Mouse (Mus musculus) frontal cortex, postnatal 10 days (tissue): ENCODE measurements at regions not wholly inside any gene's neighbourhood (a gene's known extent, or its start where the extent isn't known, plus 50 kb on each side); places are given as distances from the start of the nearest gene placed in this dataset.

Experiments
- DNase-seq, 2 experiments: peaks; one replicate each; pipeline ENCODE4 v3.0.0; 2022; ENCODE audit warnings: low spot score in 2 of 2, mixed read lengths in 1 of 2

DNA sequence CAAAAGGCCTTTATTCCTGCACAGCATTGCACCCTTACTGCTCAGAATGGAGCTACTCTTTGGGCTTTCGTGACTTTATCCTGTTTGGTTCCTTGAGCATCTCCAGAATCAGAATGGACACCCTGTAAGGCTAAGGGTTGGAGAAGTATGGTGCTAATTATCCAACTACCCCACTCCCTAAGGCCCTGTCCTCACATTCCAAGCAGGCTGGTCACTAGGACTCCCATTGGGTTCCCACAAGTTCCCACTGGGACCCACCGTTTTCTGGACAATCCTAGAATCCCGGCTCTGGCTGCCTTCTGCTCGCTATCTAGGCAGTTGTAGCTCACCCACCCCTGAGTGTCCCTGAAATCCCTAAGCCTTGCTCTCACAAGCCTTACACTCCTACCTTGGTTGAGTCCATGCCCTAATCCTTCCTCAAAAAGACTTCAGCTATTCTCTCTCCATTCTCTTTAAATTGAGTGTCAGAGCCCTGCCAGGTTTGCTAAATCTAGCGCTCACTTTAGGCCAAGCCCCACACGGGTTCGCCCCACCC, 146.1 kb downstream of the Efcab1 start:
- no peak for DNase-seq

DNA sequence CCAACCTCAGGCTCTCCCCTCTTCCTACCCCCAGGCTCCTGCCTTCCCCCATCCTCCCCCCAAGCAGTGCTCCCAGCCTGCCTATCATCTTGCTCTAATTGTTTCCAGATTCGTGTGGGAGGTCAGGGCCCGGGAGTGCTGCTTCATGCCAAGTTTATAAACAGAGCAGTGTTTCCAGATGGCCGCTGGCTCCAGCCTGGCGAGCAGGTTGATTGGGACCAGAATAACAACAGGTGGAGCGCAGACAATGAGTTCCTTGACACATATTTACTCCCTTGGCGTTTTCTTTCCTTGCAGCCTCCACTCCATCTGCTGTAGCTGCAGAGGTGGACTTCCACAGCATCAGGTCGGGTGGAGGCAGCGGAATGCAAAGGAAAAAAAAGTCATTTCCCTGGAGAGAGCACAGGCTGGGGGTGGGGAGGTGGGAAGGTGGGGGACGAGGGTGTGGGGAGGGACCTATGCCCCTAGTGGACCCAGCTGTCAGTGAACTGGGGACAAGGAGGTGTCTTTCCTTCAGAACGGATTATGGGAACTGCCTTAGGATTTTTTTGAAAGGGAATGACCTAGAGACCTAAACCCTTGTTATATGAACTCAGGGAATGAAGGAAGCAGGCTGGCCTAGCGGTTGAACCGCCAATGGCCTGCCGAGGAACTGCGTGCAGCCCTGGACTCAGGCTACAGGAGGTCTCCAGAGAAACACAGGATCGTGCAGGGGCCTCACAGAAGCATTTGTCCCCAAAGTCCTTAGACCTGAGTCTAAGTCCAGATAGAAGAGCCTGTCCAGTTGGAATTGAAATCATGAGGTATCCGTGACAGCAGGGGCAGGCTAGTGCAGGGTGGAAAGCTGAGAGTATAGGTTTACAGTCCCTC, 146.8 kb downstream of the Efcab1 start:
- DNase-seq = peak in 1 of 2 experiments; percentile 18

DNA sequence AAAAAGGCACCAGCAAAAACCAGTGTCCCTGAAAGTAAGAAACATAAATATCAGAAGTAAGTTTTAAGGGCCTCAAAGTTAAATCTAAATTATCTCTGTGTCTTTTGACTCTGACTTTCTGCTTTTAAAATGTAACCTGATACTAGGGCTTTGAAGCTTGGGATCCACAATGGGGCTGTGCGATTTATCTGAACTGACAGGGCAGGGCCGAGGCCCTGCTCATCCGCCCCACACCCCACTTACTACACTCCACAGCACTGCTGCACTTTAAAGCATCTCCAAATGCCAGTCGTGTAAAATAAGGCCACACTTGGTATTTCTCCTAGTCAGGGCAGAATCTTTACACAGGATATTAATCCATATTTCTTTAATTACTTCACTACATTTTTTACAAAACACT, 147.4 kb downstream of the Efcab1 start:
- no peak for DNase-seq

DNA sequence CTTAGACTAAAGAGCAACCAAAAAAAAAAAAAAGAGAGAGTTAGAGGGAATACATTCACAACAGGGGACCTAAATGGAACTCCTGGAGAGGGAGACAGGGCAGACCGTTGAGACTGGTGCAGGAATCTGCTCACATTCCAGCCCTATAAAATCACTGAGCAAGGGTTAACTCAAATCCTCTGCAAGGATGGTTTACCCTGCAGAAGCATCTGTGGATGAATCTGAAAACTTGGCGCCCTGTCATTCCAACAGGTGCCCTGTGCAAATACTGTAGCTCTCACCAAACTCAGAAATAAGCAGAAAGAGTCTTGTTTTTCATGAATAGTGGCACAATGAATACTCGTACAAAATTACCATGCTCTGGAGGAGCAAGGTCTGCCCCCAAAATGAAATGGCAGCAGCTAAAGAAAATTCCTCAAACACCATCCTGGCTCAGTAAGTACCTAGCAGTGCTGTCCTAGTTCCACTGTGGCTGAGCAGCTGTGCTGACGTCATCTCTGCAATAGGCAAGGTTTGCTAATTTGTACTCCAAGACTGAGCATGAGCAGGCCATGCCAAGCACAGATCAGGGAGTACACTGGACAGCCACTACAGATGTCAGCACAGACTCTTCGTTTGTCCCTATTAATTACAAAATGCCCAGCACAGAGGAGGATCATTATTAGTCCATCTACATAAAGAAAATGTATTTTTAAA, 148.0 kb downstream of the Efcab1 start:
- no peak for DNase-seq

DNA sequence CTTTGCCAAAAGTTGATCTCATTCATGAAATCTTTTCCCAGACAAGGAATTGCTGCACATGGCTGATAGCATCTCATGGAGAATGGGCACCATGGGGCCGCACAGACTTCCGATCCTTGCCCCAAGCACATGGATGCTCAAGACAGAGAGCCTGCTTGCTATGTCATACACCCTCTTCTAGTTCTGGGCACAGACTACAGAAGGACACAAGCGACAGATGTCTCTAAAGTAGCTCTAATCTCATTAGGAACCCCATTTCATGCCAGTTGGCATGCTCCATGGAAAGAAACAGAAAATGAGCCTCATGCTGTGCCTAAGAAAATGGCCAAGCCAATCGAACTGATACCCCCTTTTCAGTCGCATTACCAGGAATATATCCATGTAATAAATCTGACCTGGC, 149.3 kb downstream of the Efcab1 start:
- DNase-seq = no peak

DNA sequence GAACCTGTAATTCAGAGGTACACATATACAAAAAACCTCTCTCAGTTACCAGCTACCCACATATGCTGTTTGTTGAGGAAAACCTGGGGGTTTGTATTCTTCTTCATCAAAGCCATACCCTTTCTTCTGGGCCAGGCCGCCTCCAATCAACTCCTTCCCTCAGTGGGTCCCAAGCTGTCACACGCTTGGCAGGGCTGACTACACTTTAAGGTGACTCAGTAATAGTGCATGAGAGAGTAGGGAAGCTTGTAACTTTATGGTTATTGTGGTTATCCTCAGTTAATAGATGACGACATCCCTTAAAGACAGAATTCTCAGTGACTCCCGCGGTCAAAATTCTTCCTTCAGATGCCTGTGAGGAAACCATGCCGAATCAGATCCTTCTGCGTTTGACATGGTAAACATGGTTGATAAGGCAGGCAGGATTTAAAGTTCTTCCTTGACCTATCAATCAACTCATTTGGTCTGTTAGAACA, 164.1 kb downstream of the Efcab1 start:
- no peak for DNase-seq

DNA sequence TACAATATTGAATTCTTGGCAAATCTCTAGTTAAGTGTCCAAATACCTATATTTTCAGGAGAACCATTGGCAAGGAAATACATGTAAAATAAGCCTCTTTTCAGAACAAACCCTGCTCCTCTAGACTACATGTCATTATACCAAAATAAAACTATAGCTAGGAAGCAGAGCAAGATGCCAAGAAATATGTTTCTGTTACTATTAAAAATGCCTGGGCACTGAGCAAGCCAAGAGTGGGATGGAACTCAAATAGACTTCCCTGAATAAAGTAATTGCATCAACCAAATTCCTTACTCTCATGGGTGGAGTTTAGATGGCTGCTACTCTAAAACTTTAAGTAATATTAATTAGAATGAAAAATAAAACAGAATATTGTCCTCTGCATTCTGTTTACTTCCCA, 168.0 kb downstream of the Efcab1 start:
- DNase-seq = no peak

DNA sequence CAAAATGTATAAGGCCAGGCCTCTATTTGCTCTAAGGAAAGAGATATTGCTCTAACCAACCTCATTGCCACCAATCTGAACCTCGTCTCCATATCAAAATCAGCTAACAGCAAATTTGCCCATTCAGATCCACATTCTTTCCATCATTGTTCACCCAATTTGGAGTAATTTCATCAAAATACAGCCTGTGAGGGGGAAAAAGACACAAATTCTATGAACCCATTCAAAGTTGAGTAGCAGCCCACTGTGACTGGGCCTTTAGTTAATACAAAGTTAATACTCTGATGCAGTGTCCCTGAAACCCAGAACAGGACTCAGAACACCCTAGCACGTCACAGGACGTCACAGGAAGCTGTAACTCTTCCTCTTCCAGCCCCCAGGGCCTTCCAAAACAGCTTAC, 177.3 kb downstream of the Efcab1 start:
- DNase-seq = no peak

DNA sequence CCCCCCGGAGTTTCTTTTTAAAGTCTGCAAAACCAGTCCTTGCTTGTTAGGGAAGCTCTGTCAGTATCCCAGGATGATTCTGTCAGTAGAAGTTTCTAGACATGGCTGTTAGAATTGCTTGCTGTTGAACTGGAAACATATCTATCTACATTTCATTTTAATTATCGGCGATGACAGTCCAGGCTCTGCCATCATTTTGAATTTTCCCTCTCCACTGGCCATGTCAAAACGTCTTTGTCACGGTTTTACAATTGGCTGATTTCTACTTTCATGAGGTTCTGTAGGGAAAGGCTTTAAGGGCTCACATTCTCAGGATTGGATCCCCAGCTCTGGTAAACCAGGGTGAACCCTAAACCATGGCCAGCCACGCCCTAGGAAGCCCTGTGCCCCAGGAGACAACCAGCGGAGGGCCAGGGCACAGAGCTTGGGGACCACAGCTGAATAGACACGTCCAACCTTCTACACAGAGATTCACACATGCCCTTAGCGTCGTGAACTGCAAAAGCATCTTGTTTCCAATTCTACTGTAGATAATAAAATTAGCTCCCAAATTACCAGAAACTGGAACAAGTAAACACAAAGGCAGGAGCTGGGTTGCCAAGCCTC, 177.8 kb downstream of the Efcab1 start:
- no peak for DNase-seq

DNA sequence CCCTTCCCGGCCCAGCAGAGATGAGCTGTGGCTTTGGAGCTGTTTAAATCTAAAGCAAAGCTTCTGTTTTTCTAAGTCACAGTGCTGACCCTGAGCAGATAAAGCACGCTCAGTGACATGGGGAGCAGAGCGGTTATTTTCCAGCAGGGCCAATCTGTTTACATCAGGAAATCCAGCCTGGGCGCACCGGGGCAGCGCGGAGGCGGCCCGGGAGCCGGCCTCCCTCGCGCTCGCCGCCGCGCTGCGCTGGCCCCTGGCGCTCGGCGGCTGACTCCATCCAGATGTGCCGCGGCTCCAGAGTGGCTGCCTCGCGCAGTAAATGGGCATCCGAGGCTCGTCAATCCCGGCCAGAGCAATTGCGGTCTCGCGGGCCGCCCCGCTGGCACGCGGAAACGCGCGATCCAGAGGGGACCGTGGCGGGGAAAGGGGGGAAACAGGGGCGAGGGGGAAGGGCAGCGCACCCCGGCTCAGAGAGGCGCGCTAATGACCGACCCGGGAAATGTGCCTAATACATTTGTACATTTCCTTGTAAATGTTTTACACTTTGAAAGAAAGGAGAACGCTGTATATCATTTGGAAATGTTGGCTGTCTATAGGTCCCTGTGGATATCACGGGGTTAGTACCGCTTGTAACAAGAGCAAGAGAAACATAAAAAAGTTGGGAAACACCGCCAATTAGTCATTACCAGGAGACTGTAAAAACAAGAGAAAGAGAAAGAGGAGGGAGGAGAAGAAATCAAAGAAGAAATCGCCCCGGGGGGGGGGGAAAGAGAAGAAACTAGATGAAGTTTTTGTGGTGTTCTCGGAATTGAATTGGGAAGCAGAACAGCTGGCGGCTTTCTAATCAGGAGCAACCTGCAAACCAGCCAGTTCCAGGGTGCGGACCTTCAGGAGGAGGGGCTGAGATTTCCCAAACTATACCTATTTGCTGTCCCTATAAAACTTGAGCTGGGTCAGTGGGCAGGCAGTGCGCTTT, 178.6 kb downstream of the Efcab1 start:
- peak in 1 of 2 experiments; percentile 7 for DNase-seq

DNA sequence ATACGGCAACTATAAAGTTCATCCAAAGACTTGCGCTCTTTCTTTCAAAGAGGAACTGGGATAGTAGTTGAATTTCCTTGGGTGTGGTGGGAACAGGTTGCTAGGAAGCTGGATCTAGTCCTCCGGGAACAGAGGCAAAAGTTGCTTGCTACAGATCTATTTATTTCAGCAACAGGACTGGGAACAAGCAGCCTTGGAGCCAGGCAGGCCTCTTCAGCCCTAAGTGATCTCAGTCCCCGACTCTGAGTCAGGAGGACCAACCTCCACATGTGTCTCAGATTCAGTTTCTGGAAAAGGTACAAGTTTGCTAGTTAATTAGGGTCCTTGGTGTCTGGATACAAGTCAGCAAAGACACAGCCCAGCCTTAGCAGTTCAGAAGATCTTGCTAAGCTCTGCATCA, 180.2 kb downstream of the Efcab1 start:
- no peak for DNase-seq

DNA sequence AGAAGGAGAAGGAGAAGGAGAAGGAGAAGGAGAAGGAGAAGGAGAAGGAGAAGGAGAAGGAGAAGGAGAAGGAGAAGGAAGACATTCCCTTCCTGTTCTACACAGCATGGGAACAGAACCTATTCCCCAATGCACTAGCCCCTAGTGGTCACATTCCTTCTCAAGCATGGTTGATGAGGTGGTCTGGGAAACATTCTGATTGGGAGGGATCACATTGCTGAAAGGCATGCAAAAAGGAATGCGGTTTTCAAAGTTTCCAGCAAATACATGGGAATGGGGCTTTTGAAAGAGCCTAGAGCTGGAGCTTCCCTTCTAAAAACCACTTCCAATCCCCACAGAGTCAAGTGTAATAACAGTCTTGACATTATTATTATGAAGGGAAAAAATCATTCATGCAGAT, 197.5 kb downstream of the Efcab1 start:
- no peak for DNase-seq

DNA sequence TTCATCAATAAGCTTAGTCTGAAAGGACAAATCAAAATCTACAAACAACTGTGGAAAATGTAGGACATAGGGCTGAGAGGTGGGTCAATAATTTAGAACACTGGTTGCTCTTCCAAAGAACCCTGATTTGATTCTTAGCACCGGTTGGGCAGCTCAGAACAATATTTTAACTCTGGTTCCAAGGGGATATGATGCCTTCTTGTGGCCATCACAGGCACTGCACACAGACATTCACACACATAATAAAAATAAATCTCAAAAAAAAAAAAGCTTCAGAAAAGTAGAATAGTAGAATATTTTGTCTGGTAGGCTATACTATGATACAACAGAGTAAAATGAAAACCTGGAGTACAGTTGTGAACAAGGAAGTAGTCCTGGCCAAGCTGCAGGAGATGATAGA, 200.8 kb downstream of the Efcab1 start:
- DNase-seq = no peak

DNA sequence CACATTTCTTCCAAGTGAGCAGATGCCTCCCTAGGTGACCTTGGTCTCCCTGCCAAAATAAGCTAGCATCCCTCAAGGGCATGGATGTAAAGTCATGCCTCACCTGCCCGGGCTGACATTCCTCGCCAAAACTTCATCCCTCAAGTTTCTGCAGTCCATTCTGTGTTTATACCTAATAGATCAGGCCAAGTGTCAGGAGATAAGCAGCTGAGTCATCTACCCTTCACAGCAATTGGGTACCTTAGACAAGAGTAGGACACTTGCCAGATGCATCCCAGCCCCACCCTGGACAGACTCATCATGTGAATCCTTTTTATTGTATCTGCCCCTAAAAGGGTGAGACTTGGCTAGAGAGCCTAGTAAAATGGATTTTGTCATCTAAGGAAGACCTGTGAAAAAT, 204.1 kb upstream of the Gm21897 start:
- DNase-seq = no peak

DNA sequence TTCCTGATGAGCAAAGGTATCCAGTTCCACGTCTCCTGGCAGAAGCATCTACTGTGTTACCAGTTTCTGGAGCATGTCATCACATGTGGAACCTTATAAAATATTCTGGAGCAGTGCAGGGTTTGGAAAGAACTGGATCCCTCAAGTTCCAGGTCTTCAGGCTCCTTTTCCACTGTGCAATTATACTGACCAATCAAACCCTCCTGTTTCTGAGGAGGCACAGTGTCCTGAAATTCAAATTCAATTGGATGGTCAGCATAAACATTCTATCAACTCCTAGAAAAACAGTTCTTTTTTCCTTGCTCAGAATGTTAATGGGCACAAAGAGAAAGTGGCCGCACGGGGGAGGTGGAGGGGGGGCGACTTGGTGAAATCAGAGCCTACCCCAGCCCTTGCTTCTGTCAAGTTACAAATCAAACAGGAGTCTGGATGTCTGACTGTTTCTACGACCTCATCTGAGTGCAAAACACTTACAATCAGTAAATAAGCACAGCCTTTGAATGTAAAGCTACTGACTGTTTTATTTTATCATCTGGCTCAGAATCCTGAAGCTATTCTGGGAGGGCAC, 203.2 kb upstream of the Gm21897 start:
- DNase-seq = no peak

DNA sequence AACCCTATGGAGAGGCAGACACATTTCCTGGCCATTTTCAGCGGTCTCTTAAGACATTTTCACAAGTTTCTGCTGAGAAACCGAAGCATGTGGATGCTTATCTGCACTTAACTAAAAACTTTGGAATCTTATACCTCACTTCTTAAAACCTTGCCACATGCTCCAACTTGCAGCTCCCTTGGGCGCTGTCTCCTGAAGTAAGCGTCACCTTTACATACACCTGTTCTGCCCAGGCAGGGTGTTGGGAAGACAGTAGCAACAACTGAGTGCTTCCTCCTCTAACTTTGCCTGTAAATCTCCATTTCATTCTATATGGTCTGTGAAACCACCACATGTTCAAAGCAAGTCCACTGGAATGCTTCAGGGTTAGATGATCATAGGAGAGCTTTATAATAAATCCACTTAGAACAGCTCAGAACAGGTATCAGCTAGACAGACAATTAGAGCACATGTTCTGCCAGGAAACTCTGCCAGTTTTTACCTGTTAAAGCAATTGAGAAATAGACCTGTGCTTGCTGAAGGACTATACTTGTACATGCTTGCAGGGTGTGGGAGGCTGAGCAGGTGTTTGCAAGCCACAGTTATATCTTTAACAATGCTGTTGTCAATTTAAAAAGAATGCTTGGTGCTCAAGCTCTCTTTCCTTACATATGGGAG, 202.6 kb upstream of the Gm21897 start:
- DNase-seq = no peak

DNA sequence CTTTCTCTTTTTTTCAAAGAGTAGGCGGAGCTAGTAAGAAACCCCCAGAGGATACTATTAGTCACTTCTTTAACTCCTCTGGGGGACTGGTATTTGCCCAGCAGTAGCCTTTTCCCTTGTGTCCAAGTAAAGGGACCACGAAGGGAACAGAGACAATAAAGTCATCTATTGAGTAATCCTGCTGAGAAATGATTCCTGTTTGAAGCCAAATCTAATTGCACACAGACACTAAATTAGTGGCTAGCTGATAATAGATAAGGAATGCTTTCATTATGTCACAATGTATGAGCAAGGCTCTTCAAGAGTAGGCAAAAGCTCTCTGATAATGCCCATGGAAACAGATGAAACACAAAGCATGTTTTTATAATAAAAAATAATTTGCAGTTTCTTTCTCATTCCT, 201.9 kb upstream of the Gm21897 start:
- DNase-seq = no peak

DNA sequence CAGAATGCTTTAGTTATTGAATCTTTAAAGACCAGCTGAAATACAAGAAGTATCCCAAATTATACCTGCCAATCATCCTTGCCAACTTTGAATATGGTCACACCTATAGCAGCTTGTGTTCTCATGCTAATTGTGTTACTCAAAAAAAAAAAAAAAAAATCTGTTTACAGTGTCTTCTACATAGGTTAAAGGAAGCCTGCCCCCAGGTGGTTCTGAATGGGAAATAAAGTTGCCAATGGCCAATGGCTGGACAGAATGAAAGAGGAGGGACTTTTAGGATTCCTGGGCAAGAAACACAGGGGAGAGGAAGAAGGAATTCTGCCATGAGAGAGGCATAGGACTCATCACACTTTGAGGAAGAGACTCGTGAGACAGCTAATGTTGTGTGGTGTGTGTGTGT, 197.5 kb upstream of the Gm21897 start:
- no peak for DNase-seq

DNA sequence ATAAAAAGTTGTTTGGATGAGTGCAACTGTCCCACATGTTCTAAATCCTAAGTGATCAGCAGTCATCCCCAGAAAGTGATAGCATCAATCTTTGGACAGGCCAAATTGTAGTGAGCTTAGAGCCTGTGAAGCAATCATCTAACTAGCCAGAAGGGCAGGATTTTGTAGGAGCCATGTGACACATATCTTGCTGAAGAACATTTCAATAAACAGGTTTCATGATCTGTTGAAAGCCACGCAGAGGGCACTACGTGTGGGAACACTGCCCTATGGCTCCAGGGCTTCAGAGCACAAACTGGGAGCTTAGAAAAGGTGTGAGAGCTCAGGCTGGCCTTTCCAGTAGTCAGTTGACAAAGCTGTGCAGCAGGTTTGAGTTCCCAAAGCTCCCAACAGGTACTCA, 188.3 kb upstream of the Gm21897 start:
- no peak for DNase-seq

DNA sequence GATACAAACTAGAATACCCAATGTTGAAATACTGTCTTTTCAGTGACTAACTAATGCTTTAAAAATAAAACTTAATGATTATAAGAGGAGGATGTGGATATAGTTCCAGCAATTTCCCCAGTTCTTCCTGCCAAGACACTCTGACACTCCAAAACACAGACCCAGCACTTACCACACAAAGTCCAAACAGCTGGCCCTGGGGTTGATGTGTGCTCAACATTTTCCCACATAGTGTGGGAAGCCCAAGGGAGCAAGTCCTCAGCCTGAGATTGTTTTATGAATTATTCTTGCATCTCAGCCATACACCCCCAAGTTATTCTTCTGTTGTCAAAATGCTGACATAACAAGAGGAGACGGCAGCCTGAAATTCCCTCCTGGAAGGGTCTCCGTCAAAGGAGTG, 187.5 kb upstream of the Gm21897 start:
- no peak for DNase-seq
